ENCODE assay signal across 8 mouse cellular contexts in the genomic region with DNA sequence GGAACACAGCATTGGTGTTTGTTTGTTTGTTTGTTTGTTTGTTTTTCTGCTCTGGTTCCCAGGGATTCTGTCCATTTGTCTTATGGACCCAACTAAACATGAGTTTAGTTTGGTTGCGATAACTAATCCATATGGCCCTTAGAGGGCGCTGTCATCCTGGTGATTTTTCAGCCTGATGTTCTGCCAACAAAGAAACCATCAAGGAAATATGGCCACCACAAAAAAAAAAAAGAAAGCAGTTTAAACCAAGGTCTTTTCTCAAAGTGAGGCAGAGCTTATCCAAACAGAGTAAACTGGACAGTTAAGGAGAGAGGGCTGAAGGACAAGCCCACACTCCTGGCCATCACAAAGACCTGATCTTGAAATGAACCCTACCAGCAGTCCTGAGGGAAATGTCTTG.
DNase-seq lines count a peak whose midpoint lies in the region.

No protein-coding gene starts in this region.

- peak; percentile 12 for DNase-seq in heart, adult 8-10 months (ENCODE audit: low spot score)
- no peak for DNase-seq in heart, adult 11 months
- DNase-seq in 3T3-L1 (ENCODE audit: low read depth, low spot score) (peak; percentile 72), adipocyte (ENCODE audit: low spot score) (peak; percentile 46)
- peak; percentile 49 for DNase-seq in embryo, embryonic 11.5 days (ENCODE audit: low read depth, low spot score)
- peak; percentile 31 to 38 for DNase-seq in layer of hippocampus, postnatal 36 days
- peak; percentile 39 for DNase-seq in right cerebral cortex, adult 18-20 months
- no peak for DNase-seq in yolk sac, embryonic 10.5 days (ENCODE audit: low spot score)

Comparison
In these comparisons a context has a peak if more than half of its experiments do, and no peak if none do; other contexts are left out.
1. DNase-seq: peak in heart, adult 8-10 months (single experiment), 3T3-L1 (single experiment), adipocyte (single experiment), embryo, embryonic 11.5 days (single experiment), layer of hippocampus, postnatal 36 days (2 of 2) and right cerebral cortex, adult 18-20 months (single experiment); none in heart, adult 11 months (single experiment) and yolk sac, embryonic 10.5 days (single experiment).